Mouse (Mus musculus): ENCODE results near the gene Ttc33. TPM values are rescaled to one million over a fixed set of nuclear protein-coding genes. Genes with fewer than 3 reads are reported as not detected.

Ttc33 gene
- polyA plus RNA-seq, 1 experiment from 2014 or later = 67.1 TPM

DNA sequence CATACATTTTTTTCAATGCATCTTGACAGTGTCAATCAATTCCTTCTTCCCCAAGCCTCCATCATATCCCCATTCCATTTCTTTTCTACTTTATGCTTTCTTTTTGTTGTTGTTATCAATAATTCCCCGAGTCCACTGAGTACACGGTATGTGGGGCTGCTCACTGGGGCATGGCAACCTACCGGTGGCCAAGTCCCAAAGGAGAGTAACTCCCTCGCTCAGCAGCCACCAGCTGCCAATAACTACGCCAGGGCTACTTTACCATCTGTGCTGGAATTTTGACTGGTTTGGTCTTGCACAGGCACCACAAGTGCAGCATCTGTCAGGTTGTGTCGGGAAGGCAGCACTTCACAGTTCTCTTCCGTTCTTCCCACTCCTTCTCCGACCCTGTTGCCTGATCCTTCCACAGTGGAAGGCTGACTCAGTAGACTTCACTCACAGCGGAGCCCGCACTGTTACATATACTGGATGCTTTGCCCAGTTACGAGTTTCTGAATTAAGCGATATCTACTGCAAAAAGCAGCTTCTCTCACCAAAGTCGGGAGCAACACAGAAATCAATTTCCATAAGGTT lies 76.9 kb downstream of the Ttc33 start:
- no peaks in the 10 kb centered on the region for H3K27me3 ChIP-seq (ENCODE audit: control insufficient read depth, insufficient read depth, low read length)
- H3K9me3 ChIP-seq (ENCODE audit: control insufficient read depth, low read length) = no peaks in the 10 kb centered on the region
- ATAC-seq (ENCODE audit: low FRiP score, low TSS enrichment) (no peak), DNase-seq (no peak)
- H3K4me1 ChIP-seq (ENCODE audit: control insufficient read depth, insufficient read depth, low read length) = no peaks in the 10 kb centered on the region
- WGBS = 83% methylated on average over 13 of the region's 13 CpGs
- H3K4me3 ChIP-seq (replicated peaks; ENCODE audit: low read depth, low read length) = no peak overlapping the region
- no peaks in the 10 kb centered on the region for H3K36me3 ChIP-seq (ENCODE audit: control insufficient read depth, insufficient read depth, low read length)
- H3K4me2 ChIP-seq (ENCODE audit: low read length) = no peak overlapping the region
- H3K9ac ChIP-seq (replicated peaks; ENCODE audit: low read length) = no peak overlapping the region
- H3K27ac ChIP-seq (replicated peaks; ENCODE audit: low read depth, low read length) = no peak overlapping the region

DNA sequence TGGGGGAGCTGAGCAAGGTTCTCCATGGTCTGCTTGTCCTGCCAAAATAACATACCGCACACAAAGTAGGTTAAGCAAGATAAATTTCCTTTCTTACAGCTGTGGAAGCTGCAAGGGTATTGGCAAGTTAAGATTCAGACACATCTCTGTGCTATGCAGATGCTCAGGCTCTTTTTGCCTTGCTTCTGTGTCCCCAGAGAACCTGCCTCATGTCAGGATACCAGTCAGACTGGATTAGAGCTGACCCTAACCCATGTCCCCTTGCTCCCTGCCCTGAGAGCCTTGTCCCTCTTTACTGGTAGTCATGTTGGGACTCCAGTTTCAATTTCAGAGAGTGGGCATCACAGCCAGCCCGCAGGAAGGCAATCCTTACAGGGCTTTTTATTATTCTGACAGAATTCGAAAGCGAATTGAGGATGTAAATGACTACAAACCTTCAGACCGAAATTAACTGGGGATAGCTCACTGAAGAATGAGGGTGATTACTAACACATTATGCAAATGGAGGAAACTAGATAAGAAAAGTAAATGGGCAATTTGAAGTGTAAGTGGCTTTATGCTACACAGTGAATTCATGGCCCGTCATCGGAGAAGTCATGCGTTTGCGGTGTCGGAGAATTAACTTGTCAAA lies 77.7 kb downstream of the Ttc33 start:
- H3K36me3 ChIP-seq (ENCODE audit: control insufficient read depth, insufficient read depth, low read length) = no peaks in the 10 kb centered on the region
- no peaks in the 10 kb centered on the region for H3K4me1 ChIP-seq (ENCODE audit: control insufficient read depth, insufficient read depth, low read length)
- ATAC-seq (ENCODE audit: low FRiP score, low TSS enrichment) = no peak
- H3K27ac ChIP-seq (replicated peaks; ENCODE audit: low read depth, low read length) = no peak overlapping the region
- no peak overlapping the region for H3K4me3 ChIP-seq (replicated peaks; ENCODE audit: low read depth, low read length)
- 83% methylated on average over 10 of the region's 10 CpGs for whole genome bisulfite sequencing
- H3K9me3 ChIP-seq (ENCODE audit: control insufficient read depth, low read length) = no peaks in the 10 kb centered on the region
- H3K4me2 ChIP-seq (ENCODE audit: low read length) = no peak overlapping the region
- DNase-seq = no peak
- no peak overlapping the region for H3K9ac ChIP-seq (replicated peaks; ENCODE audit: low read length)
- no peaks in the 10 kb centered on the region for H3K27me3 ChIP-seq (ENCODE audit: control insufficient read depth, insufficient read depth, low read length)

DNA sequence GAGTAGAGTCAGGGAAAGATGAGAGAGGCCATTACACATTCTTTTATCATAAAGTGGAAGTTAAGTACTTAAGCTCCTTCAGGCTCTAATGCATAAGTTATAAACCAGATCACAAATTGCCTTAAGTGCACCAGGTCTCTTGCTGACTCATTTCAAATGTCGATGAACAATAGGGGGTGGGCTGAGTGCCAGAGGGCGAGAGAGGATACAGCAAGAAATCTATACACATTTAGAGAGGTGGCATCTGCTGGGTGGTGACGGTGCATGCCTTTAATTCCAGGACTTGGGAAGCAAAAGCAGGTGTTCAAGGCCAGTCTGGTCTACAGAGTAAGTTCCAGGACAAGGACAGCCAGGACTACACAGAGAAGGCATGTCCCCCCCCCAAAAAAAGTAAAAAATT lies 80.8 kb downstream of the Ttc33 start:
- no peak overlapping the region for H3K27ac ChIP-seq (replicated peaks; ENCODE audit: low read depth, low read length)
- no peak overlapping the region for H3K4me3 ChIP-seq (replicated peaks; ENCODE audit: low read depth, low read length)
- H3K36me3 ChIP-seq (ENCODE audit: control insufficient read depth, insufficient read depth, low read length) = no peaks in the 10 kb centered on the region
- H3K9ac ChIP-seq (replicated peaks; ENCODE audit: low read length) = no peak overlapping the region
- no peaks in the 10 kb centered on the region for H3K9me3 ChIP-seq (ENCODE audit: control insufficient read depth, low read length)
- ATAC-seq (ENCODE audit: low FRiP score, low TSS enrichment) (no peak), DNase-seq (no peak)
- no peak overlapping the region for H3K4me2 ChIP-seq (ENCODE audit: low read length)
- H3K27me3 ChIP-seq (ENCODE audit: control insufficient read depth, insufficient read depth, low read length) = no peaks in the 10 kb centered on the region
- H3K4me1 ChIP-seq (ENCODE audit: control insufficient read depth, insufficient read depth, low read length) = no peaks in the 10 kb centered on the region
- WGBS = 83% methylated on average over 3 of the region's 3 CpGs

Other genes with a start within 250 kb of the Ttc33 start
- gene C7, start 121.8 kb upstream of the Ttc33 start, polyA plus RNA-seq (2014; fragmentation: Nextera tagmentation; extraction: Ambion mirVana) = 0.13 and 0.16 TPM in 2 replicates
- gene Card6, start 77.0 kb upstream of the Ttc33 start, polyA plus RNA-seq (2014; fragmentation: Nextera tagmentation; extraction: Ambion mirVana) = 0.36 and 0.86 TPM in 2 replicates
- 446 and 522 TPM in 2 replicates for gene Rpl37, start 68.9 kb upstream of the Ttc33 start, polyA plus RNA-seq (2014; fragmentation: Nextera tagmentation; extraction: Ambion mirVana)
- gene Prkaa1, start 41.7 kb upstream of the Ttc33 start, polyA plus RNA-seq (2014; fragmentation: Nextera tagmentation; extraction: Ambion mirVana) = 14.9 and 19.7 TPM in 2 replicates
- gene Ptger4, start 58.7 kb downstream of the Ttc33 start, polyA plus RNA-seq (2014; fragmentation: Nextera tagmentation; extraction: Ambion mirVana) = 1.1 and 1.4 TPM in 2 replicates